Mouse (Mus musculus): ENCODE measurements at regions not wholly inside any gene's neighbourhood (a gene's known extent, or its start where the extent isn't known, plus 50 kb on each side); places are given as distances from the start of the nearest gene placed in this dataset.
A peak's percentile ranks its signal among the peaks of the same experiment; 100 is the strongest.

GRCm38 (mm10) chr9:47909051-47909450, 252.8 kb upstream of the Nxpe4 start:
- DNase-seq (ENCODE audit: extremely low spot score in 1 of 2, low spot score in 1 of 2), result no peak

GRCm38 (mm10) chr9:47910501-47910906, 251.3 kb upstream of the Nxpe4 start:
- peak; percentile 20 to 42 for DNase-seq (ENCODE audit: extremely low spot score in 1 of 2, low spot score in 1 of 2)

GRCm38 (mm10) chr9:47912823-47913222, 249.0 kb upstream of the Nxpe4 start:
- no peak for DNase-seq (ENCODE audit: extremely low spot score in 1 of 2, low spot score in 1 of 2)

- peak in 1 of 2 experiments; percentile 21 for DNase-seq (ENCODE audit: extremely low spot score in 1 of 2, low spot score in 1 of 2)
Observed at GRCm38 (mm10) chr9:47935299-47935698, 226.5 kb upstream of the Nxpe4 start.

GRCm38 (mm10) chr9:47935957-47936457, 225.8 kb upstream of the Nxpe4 start:
- no peak for DNase-seq (ENCODE audit: extremely low spot score in 1 of 2, low spot score in 1 of 2)

GRCm38 (mm10) chr9:47938941-47939710, 222.7 kb upstream of the Nxpe4 start:
- no peak for DNase-seq (ENCODE audit: extremely low spot score in 1 of 2, low spot score in 1 of 2)

GRCm38 (mm10) chr9:47942761-47943583, 218.9 kb upstream of the Nxpe4 start:
- peak; percentile 25 to 52 for DNase-seq (ENCODE audit: extremely low spot score in 1 of 2, low spot score in 1 of 2)

GRCm38 (mm10) chr9:47946226-47946625, 215.6 kb upstream of the Nxpe4 start:
- DNase-seq (ENCODE audit: extremely low spot score in 1 of 2, low spot score in 1 of 2), result no peak

GRCm38 (mm10) chr9:47957881-47958280, 203.9 kb upstream of the Nxpe4 start:
- DNase-seq (ENCODE audit: extremely low spot score in 1 of 2, low spot score in 1 of 2), result peak; percentile 66 to 68

GRCm38 (mm10) chr9:47958861-47959260, 203.0 kb upstream of the Nxpe4 start:
- DNase-seq (ENCODE audit: extremely low spot score in 1 of 2, low spot score in 1 of 2), result no peak

GRCm38 (mm10) chr9:47961176-47961575, 200.6 kb upstream of the Nxpe4 start:
- no peak for DNase-seq (ENCODE audit: extremely low spot score in 1 of 2, low spot score in 1 of 2)

- DNase-seq (ENCODE audit: extremely low spot score in 1 of 2, low spot score in 1 of 2), result no peak
Observed at GRCm38 (mm10) chr9:47962161-47962560, 199.7 kb upstream of the Nxpe4 start.

- DNase-seq (ENCODE audit: extremely low spot score in 1 of 2, low spot score in 1 of 2), result no peak
Observed at GRCm38 (mm10) chr9:47962589-47962988, 199.2 kb upstream of the Nxpe4 start.

- no peak for DNase-seq (ENCODE audit: extremely low spot score in 1 of 2, low spot score in 1 of 2)
Observed at GRCm38 (mm10) chr9:47973130-47973529, 188.7 kb upstream of the Nxpe4 start.

GRCm38 (mm10) chr9:47985356-47986111, 176.3 kb upstream of the Nxpe4 start:
- no peak for DNase-seq (ENCODE audit: extremely low spot score in 1 of 2, low spot score in 1 of 2)

GRCm38 (mm10) chr9:47987266-47987665, 174.6 kb upstream of the Nxpe4 start:
- DNase-seq (ENCODE audit: extremely low spot score in 1 of 2, low spot score in 1 of 2), result no peak

GRCm38 (mm10) chr9:47994671-47995070, 167.2 kb upstream of the Nxpe4 start:
- DNase-seq (ENCODE audit: extremely low spot score in 1 of 2, low spot score in 1 of 2), result peak in 1 of 2 experiments; percentile 35

GRCm38 (mm10) chr9:47999632-48000031, 162.2 kb upstream of the Nxpe4 start:
- DNase-seq (ENCODE audit: extremely low spot score in 1 of 2, low spot score in 1 of 2), result peak in 1 of 2 experiments; percentile 42

GRCm38 (mm10) chr9:48029021-48029420, 132.8 kb upstream of the Nxpe4 start:
- peak; percentile 35 to 69 for DNase-seq (ENCODE audit: extremely low spot score in 1 of 2, low spot score in 1 of 2)

- DNase-seq (ENCODE audit: extremely low spot score in 1 of 2, low spot score in 1 of 2), result peak in 1 of 2 experiments; percentile 16
Observed at GRCm38 (mm10) chr9:48030839-48031238, 131.0 kb upstream of the Nxpe4 start.

- peak in 1 of 2 experiments; percentile 37 for DNase-seq (ENCODE audit: extremely low spot score in 1 of 2, low spot score in 1 of 2)
Observed at GRCm38 (mm10) chr9:48035959-48036358, 125.9 kb upstream of the Nxpe4 start.
